Mouse (Mus musculus) lung, adult 2 months (tissue): ENCODE data around the gene Mdn1. TPM values are rescaled to one million over a fixed set of nuclear protein-coding genes. Genes with fewer than 3 reads are reported as not detected.

Source experiments
- DNase-seq: peaks from one replicate; pipeline ENCODE4 v3.0.0; 2022
- H3K4me1 ChIP-seq: fragments of 200-500 bp; 2 replicates; pipeline ENCODE4 v1.6.1; 2011; ENCODE audit warnings: low read length; ENCODE audit not compliant: control insufficient read depth, insufficient read depth
- H3K4me3 ChIP-seq: fragments of 200-500 bp; replicated peaks from 2 replicates; pipeline ENCODE3; 2011; ENCODE audit warnings: low read depth, mild to moderate bottlenecking, control low read depth, low read length; ENCODE audit errors: extremely low read depth
- CTCF ChIP-seq: fragments of 200-500 bp; IDR thresholded peaks from 2 replicates; pipeline ENCODE4 v1.5.1; 2011; ENCODE audit warnings: mild to moderate bottlenecking, low read length, control low read depth; ENCODE audit not compliant: insufficient read depth
- POLR2A ChIP-seq: fragments of 200-500 bp; IDR thresholded peaks from 2 replicates; pipeline ENCODE4 v1.6.1; 2011; ENCODE audit warnings: low read depth, mild to moderate bottlenecking, control low read depth, low read length, borderline replicate concordance; ENCODE audit errors: extremely low read depth
- WGBS: fragments of 180-500 bp; shearing (Covaris S2); methylation state at CpG from one replicate; pipeline ENCODE4 v1.1.7; 2018; 5-methylcytosine and 5-hydroxymethylcytosine counted together
- polyA plus RNA-seq: library from polyadenylated mRNA; depleted of rRNA; stranded (reverse); fragments of >200 nt; gene quantifications from 2 replicates; pipeline ENCODE4 v1.2.3, GENCODE M21; 2012; rRNA removed

The Mdn1 gene
- 4.1 and 6.0 TPM in 2 replicates for polyA plus RNA-seq

GRCm38 (mm10) chr4:32656918-32657662 is at the start of gene Mdn1:
Gene Mdn1 (plus strand): TSS chr4:32657119.
- peak; percentile 95 for DNase-seq
- WGBS = under 1% methylated on average over 67 of the region's 68 CpGs
- H3K4me3 ChIP-seq = peak within 1 kb of the TSS; percentile 98
- TF ChIP-seq CTCF (no peak), POLR2A (peak; percentile 85; the same call in 1 of the 2 replicates)
- H3K4me1 ChIP-seq = no peaks in the 10 kb centered on the region

GRCm38 (mm10) chr4:32615034-32615881 is 41.7 kb upstream of the Mdn1 start, which contains the start of gene Casp8ap2:
Gene Casp8ap2 (plus strand): TSS chr4:32615451.
- peak; percentile 99 for DNase-seq
- peaks cover 2% of the 10 kb centered on the region; the same call in 1 of the 2 replicates for H3K4me1 ChIP-seq
- TF ChIP-seq POLR2A (peak; percentile 68; the same call in 1 of the 2 replicates), CTCF (no peak)
- H3K4me3 ChIP-seq = peak within 1 kb of the TSS; percentile 80
- WGBS = under 1% methylated on average over 67 of the region's 67 CpGs

GRCm38 (mm10) chr4:32621637-32622036 is 35.3 kb upstream of the Mdn1 start:
- DNase-seq = no peak
- TF ChIP-seq POLR2A (no peak), CTCF (no peak)
- Histone ChIP-seq H3K4me3 (no peak overlapping the region), H3K4me1 (peaks cover 6% of the 10 kb centered on the region)

GRCm38 (mm10) chr4:32651669-32652068 is 5.2 kb upstream of the Mdn1 start:
- no peak for DNase-seq
- no peak overlapping the region for H3K4me3 ChIP-seq
- H3K4me1 ChIP-seq = no peaks in the 10 kb centered on the region
- 45% methylated on average over 5 of the region's 5 CpGs for WGBS
- TF ChIP-seq POLR2A = no peak
- no peak for TF ChIP-seq CTCF

GRCm38 (mm10) chr4:32656146-32656904 is 594 bp upstream of the Mdn1 start:
- 58% methylated on average over 11 of the region's 11 CpGs for WGBS
- TF ChIP-seq CTCF = no peak
- no peak for TF ChIP-seq POLR2A
- Histone ChIP-seq H3K4me1 (no peaks in the 10 kb centered on the region), H3K4me3 (peak overlapping the region; percentile 98)
- peak; percentile 7 for DNase-seq

GRCm38 (mm10) chr4:32665843-32666242 is 8.9 kb downstream of the Mdn1 start:
- 72% methylated on average over 4 of the region's 4 CpGs for WGBS
- no peak for DNase-seq
- no peaks in the 10 kb centered on the region for H3K4me1 ChIP-seq
- H3K4me3 ChIP-seq = no peak overlapping the region
- TF ChIP-seq POLR2A (no peak), CTCF (no peak)

GRCm38 (mm10) chr4:32668291-32668690 is 11.4 kb downstream of the Mdn1 start:
- 87% methylated on average over 1 of the region's 1 CpGs for WGBS
- Histone ChIP-seq H3K4me3 (no peak overlapping the region), H3K4me1 (no peaks in the 10 kb centered on the region)
- DNase-seq = no peak
- TF ChIP-seq CTCF (peak; percentile 12; the same call in 1 of the 2 replicates), POLR2A (no peak)

GRCm38 (mm10) chr4:32669825-32670224 is 12.9 kb downstream of the Mdn1 start:
- TF ChIP-seq CTCF = no peak
- TF ChIP-seq POLR2A = no peak
- Histone ChIP-seq H3K4me3 (no peak overlapping the region), H3K4me1 (no peaks in the 10 kb centered on the region)
- 82% methylated on average over 2 of the region's 2 CpGs for WGBS
- no peak for DNase-seq

- TF ChIP-seq POLR2A = no peak
- TF ChIP-seq CTCF = no peak
- DNase-seq = no peak
- Histone ChIP-seq H3K4me3 (no peak overlapping the region), H3K4me1 (no peaks in the 10 kb centered on the region)
- 60% methylated on average over 2 of the region's 2 CpGs for WGBS
These were observed 17.1 kb downstream of the Mdn1 start for GRCm38 (mm10) chr4:32674025-32674424.
